Mouse (Mus musculus) limb, embryonic 10.5 days (tissue): Measurements from ENCODE around the gene Ptx4. TPM values are rescaled to one million over a fixed set of nuclear protein-coding genes. Genes with fewer than 3 reads are reported as not detected.
A peak's percentile ranks its signal among the peaks of the same experiment; 100 is the strongest.

Experiments
- DNase-seq: peaks from one replicate; pipeline ENCODE4 v3.0.0-alpha.2; 2017; ENCODE audit warnings: low spot score
- H3K27ac ChIP-seq: fragments of 300-500 bp; sonication (generic); 2 replicates; pipeline ENCODE4 v1.5.1; 2016; ENCODE audit warnings: mild to moderate bottlenecking
- H3K27me3 ChIP-seq: fragments of 300-500 bp; sonication (generic); 2 replicates; pipeline ENCODE4 v1.6.1; 2016; ENCODE audit warnings: low read depth, mild to moderate bottlenecking; ENCODE audit not compliant: poor library complexity, severe bottlenecking
- H3K36me3 ChIP-seq: fragments of 300-500 bp; sonication (generic); 2 replicates; pipeline ENCODE4 v1.6.1; 2016; ENCODE audit warnings: mild to moderate bottlenecking, moderate library complexity
- H3K4me1 ChIP-seq: fragments of 300-500 bp; sonication (generic); 2 replicates; pipeline ENCODE4 v1.6.1; 2016
- H3K4me3 ChIP-seq: fragments of 300-500 bp; sonication (generic); 2 replicates; pipeline ENCODE4 v1.5.1; 2016; ENCODE audit warnings: mild to moderate bottlenecking, moderate library complexity
- H3K9me3 ChIP-seq: fragments of 300-500 bp; sonication (generic); replicated peaks from 2 replicates; pipeline ENCODE4 v1.6.1; 2016; ENCODE audit warnings: mild to moderate bottlenecking
- WGBS: fragments of 180-500 bp; shearing (Covaris S2); methylation state at CpG from one replicate; pipeline ENCODE4 v1.1.7; 2016; 5-methylcytosine and 5-hydroxymethylcytosine counted together
- polyA plus RNA-seq: library from polyadenylated mRNA; unstranded; fragments of >200 nt; fragmentation: Nextera tagmentation; extraction: Ambion mirVana; gene quantifications from 2 replicates; pipeline ENCODE4 v1.2.1, GENCODE M21; 2016

Ptx4 gene
- polyA plus RNA-seq = 0.18 and 0.23 TPM in 2 replicates

- peaks cover 8% of the 10 kb centered on the region; the same call in 1 of the 2 replicates for H3K4me1 ChIP-seq
- no peak for DNase-seq
- H3K27ac ChIP-seq = peak within 1 kb of the TSS; percentile 17; the same call in 1 of the 2 replicates
- no peaks in the 10 kb centered on the region for H3K9me3 ChIP-seq
- H3K36me3 ChIP-seq = no peaks in the 10 kb centered on the region
- WGBS = 15% methylated on average over 3 of the region's 3 CpGs
- H3K4me3 ChIP-seq = no peak within 1 kb of the TSS
- H3K27me3 ChIP-seq = peaks cover 5% of the 10 kb centered on the region; the same call in 1 of the 2 replicates
Measured at GRCm38 (mm10) chr17:25120406-25120805, at the start of gene Ptx4. TSS of gene Ptx4 (plus strand) at chr17:25120760.

- H3K36me3 ChIP-seq = peaks cover 18% of the 10 kb centered on the region
- H3K27ac ChIP-seq = no peak overlapping the region
- no peak overlapping the region for H3K4me3 ChIP-seq
- no peak for DNase-seq
- no peaks in the 10 kb centered on the region for H3K9me3 ChIP-seq
- H3K4me1 ChIP-seq = peaks cover 29% of the 10 kb centered on the region
- no peaks in the 10 kb centered on the region for H3K27me3 ChIP-seq
- 90% methylated on average over 4 of the region's 4 CpGs for WGBS
Measured at GRCm38 (mm10) chr17:25076906-25077305, 43.7 kb upstream of the Ptx4 start.

- 89% methylated on average over 13 of the region's 13 CpGs for WGBS
- Histone ChIP-seq H3K9me3 (no peaks in the 10 kb centered on the region), H3K27me3 (no peaks in the 10 kb centered on the region), H3K4me1 (peaks cover 39% of the 10 kb centered on the region), H3K36me3 (peaks cover 18% of the 10 kb centered on the region), H3K27ac (no peak overlapping the region), H3K4me3 (peak overlapping the region; percentile 13; the same call in 1 of the 2 replicates)
- DNase-seq = no peak
Measured at GRCm38 (mm10) chr17:25077771-25078372, 42.7 kb upstream of the Ptx4 start.

GRCm38 (mm10) chr17:25080210-25080609 is 40.4 kb upstream of the Ptx4 start:
- Histone ChIP-seq H3K4me1 (peaks cover 61% of the 10 kb centered on the region), H3K27me3 (no peaks in the 10 kb centered on the region), H3K36me3 (peaks cover 18% of the 10 kb centered on the region), H3K9me3 (no peaks in the 10 kb centered on the region), H3K27ac (peak overlapping the region; percentile 95), H3K4me3 (peak overlapping the region; percentile 35)
- no peak for DNase-seq
- WGBS = 90% methylated on average over 13 of the region's 13 CpGs

GRCm38 (mm10) chr17:25080960-25081381 is 39.6 kb upstream of the Ptx4 start:
- Histone ChIP-seq H3K27me3 (no peaks in the 10 kb centered on the region), H3K27ac (peak overlapping the region; percentile 95), H3K9me3 (no peaks in the 10 kb centered on the region), H3K4me3 (peak overlapping the region; percentile 35), H3K36me3 (peaks cover 21% of the 10 kb centered on the region), H3K4me1 (peaks cover 68% of the 10 kb centered on the region)
- 80% methylated on average over 11 of the region's 11 CpGs for WGBS
- DNase-seq = no peak

- peak; percentile 35 for DNase-seq
- H3K4me1 ChIP-seq = peaks cover 68% of the 10 kb centered on the region
Measured at GRCm38 (mm10) chr17:25082081-25082847, 38.3 kb upstream of the Ptx4 start.

GRCm38 (mm10) chr17:25082887-25083286 is 37.7 kb upstream of the Ptx4 start:
- no peaks in the 10 kb centered on the region for H3K9me3 ChIP-seq
- H3K27me3 ChIP-seq = no peaks in the 10 kb centered on the region
- peaks cover 68% of the 10 kb centered on the region for H3K4me1 ChIP-seq
- H3K27ac ChIP-seq = peak overlapping the region; percentile 95
- H3K4me3 ChIP-seq = 0 out of 2 replicates have a peak overlapping the region, but pooled peaks have one; percentile 26
- 40% methylated on average over 3 of the region's 3 CpGs for WGBS
- no peak for DNase-seq
- H3K36me3 ChIP-seq = peaks cover 24% of the 10 kb centered on the region

More at GRCm38 (mm10) chr17:25082081-25082847, 38.3 kb upstream of the Ptx4 start:
- WGBS = 69% methylated on average over 14 of the region's 14 CpGs
- Histone ChIP-seq H3K36me3 (peaks cover 22% of the 10 kb centered on the region), H3K27ac (peak overlapping the region; percentile 95), H3K9me3 (no peaks in the 10 kb centered on the region), H3K27me3 (no peaks in the 10 kb centered on the region), H3K4me3 (no peak overlapping the region)

- Histone ChIP-seq H3K36me3 (peaks cover 27% of the 10 kb centered on the region), H3K4me3 (peak within 1 kb of the TSS; percentile 26), H3K27me3 (no peaks in the 10 kb centered on the region), H3K27ac (peak within 1 kb of the TSS; percentile 95), H3K4me1 (peaks cover 68% of the 10 kb centered on the region), H3K9me3 (no peaks in the 10 kb centered on the region)
- peak; percentile 88 for DNase-seq
- WGBS = 17% methylated on average over 7 of the region's 7 CpGs
Measured at GRCm38 (mm10) chr17:25083444-25083931, 37.1 kb upstream of the Ptx4 start, which contains the start of gene Tmem204. TSS of gene Tmem204 (minus strand) at chr17:25083591.

GRCm38 (mm10) chr17:25084835-25085385 is 35.6 kb upstream of the Ptx4 start:
- Histone ChIP-seq H3K27ac (peak overlapping the region; percentile 95), H3K36me3 (peaks cover 36% of the 10 kb centered on the region), H3K4me1 (peaks cover 58% of the 10 kb centered on the region), H3K4me3 (no peak overlapping the region), H3K9me3 (no peaks in the 10 kb centered on the region), H3K27me3 (no peaks in the 10 kb centered on the region)
- DNase-seq = peak; percentile 42
- 76% methylated on average over 13 of the region's 13 CpGs for WGBS

GRCm38 (mm10) chr17:25086724-25087123 is 33.8 kb upstream of the Ptx4 start:
- 91% methylated on average over 7 of the region's 7 CpGs for WGBS
- H3K4me3 ChIP-seq = no peak overlapping the region
- no peaks in the 10 kb centered on the region for H3K9me3 ChIP-seq
- peak overlapping the region; percentile 95 for H3K27ac ChIP-seq
- DNase-seq = no peak
- H3K36me3 ChIP-seq = peaks cover 31% of the 10 kb centered on the region
- H3K4me1 ChIP-seq = peaks cover 40% of the 10 kb centered on the region
- H3K27me3 ChIP-seq = no peaks in the 10 kb centered on the region

- peaks cover 52% of the 10 kb centered on the region for H3K36me3 ChIP-seq
- H3K27me3 ChIP-seq = no peaks in the 10 kb centered on the region
- H3K4me3 ChIP-seq = no peak overlapping the region
- 92% methylated on average over 10 of the region's 10 CpGs for WGBS
- no peak for DNase-seq
- peaks cover 17% of the 10 kb centered on the region for H3K4me1 ChIP-seq
- peak overlapping the region; percentile 15; the same call in 1 of the 2 replicates for H3K27ac ChIP-seq
- no peaks in the 10 kb centered on the region for H3K9me3 ChIP-seq
Measured at GRCm38 (mm10) chr17:25089158-25089557, 31.4 kb upstream of the Ptx4 start.

GRCm38 (mm10) chr17:25090450-25090849 is 30.1 kb upstream of the Ptx4 start:
- H3K4me3 ChIP-seq = no peak overlapping the region
- peaks cover 62% of the 10 kb centered on the region for H3K36me3 ChIP-seq
- H3K27me3 ChIP-seq = no peaks in the 10 kb centered on the region
- 90% methylated on average over 10 of the region's 10 CpGs for WGBS
- H3K9me3 ChIP-seq = no peaks in the 10 kb centered on the region
- peaks cover 4% of the 10 kb centered on the region for H3K4me1 ChIP-seq
- no peak for DNase-seq
- no peak overlapping the region for H3K27ac ChIP-seq
